Mouse (Mus musculus) liver, adult 2 months (tissue): ENCODE results near the gene Uqcr10. TPM values are rescaled to one million over a fixed set of nuclear protein-coding genes. Genes with fewer than 3 reads are reported as not detected.

Source experiments
- DNase-seq: peaks from one replicate; pipeline ENCODE4 v3.0.0-alpha.2; 2011; ENCODE audit warnings: low read depth, low spot score; ENCODE audit errors: extremely low read depth
- H3K27ac ChIP-seq: fragments of 200-500 bp; replicated peaks from 2 replicates; pipeline ENCODE4 v1.5.1; 2012; ENCODE audit warnings: low read depth, mild to moderate bottlenecking, control low read depth, inconsistent platforms, low read length; ENCODE audit not compliant: insufficient read depth
- H3K27me3 ChIP-seq: fragments of 200-500 bp; 2 replicates; pipeline ENCODE4 v1.6.1; 2012; ENCODE audit warnings: mild to moderate bottlenecking, moderate library complexity, low read length, inconsistent platforms; ENCODE audit not compliant: control insufficient read depth, insufficient read depth
- H3K36me3 ChIP-seq: fragments of 200-500 bp; 2 replicates; pipeline ENCODE4 v1.6.1; 2012; ENCODE audit warnings: low read length, inconsistent platforms; ENCODE audit not compliant: control insufficient read depth, insufficient read depth
- H3K4me1 ChIP-seq: fragments of 200-500 bp; 2 replicates; pipeline ENCODE4 v1.6.1; 2011; ENCODE audit warnings: low read length; ENCODE audit not compliant: control insufficient read depth, insufficient read depth
- H3K4me3 ChIP-seq: fragments of 200-500 bp; 2 replicates; pipeline ENCODE4 v1.5.1; 2011; ENCODE audit warnings: low read depth, mild to moderate bottlenecking, control low read depth, low read length, moderate library complexity; ENCODE audit not compliant: insufficient read depth
- H3K79me2 ChIP-seq: fragments of 200-500 bp; 2 replicates; pipeline ENCODE4 v1.6.1; 2012; ENCODE audit warnings: inconsistent platforms, mild to moderate bottlenecking, low read length, moderate library complexity; ENCODE audit not compliant: control insufficient read depth, insufficient read depth
- H3K9ac ChIP-seq: fragments of 200-500 bp; 2 replicates; pipeline ENCODE4 v1.6.1; 2012; ENCODE audit warnings: low read depth, mild to moderate bottlenecking, control low read depth, inconsistent platforms, low read length
- CTCF ChIP-seq: fragments of 200-500 bp; IDR thresholded peaks from 2 replicates; pipeline ENCODE4 v1.5.1; 2011; ENCODE audit warnings: low read depth, low read length, control low read depth
- POLR2A ChIP-seq: fragments of 200-500 bp; IDR thresholded peaks from 2 replicates; pipeline ENCODE4 v1.6.1; 2011; ENCODE audit warnings: low read length, control low read depth; ENCODE audit not compliant: insufficient read depth; ENCODE audit errors: extremely low read depth
- WGBS: fragments of 180-500 bp; shearing (Covaris S2); methylation state at CpG from one replicate; pipeline ENCODE4 v1.1.7; 2018; 5-methylcytosine and 5-hydroxymethylcytosine counted together
- polyA plus RNA-seq: library from polyadenylated mRNA; depleted of rRNA; stranded (reverse); fragments of >200 nt; gene quantifications from 2 replicates; pipeline ENCODE4 v1.2.3, GENCODE M21; 2012
- total RNA-seq: library from RNA; depleted of rRNA; stranded (reverse); fragments of >200 nt; gene quantifications from 2 replicates; pipeline ENCODE4 v1.2.3, GENCODE M21; 2014

Uqcr10 gene
- total and polyA plus RNA-seq, 2 experiments = 702 to 709 TPM

- H3K27me3 ChIP-seq = no peaks in the 10 kb centered on the region
- H3K4me1 ChIP-seq = peaks cover 14% of the 10 kb centered on the region
- TF ChIP-seq POLR2A = no peak
- no peak for TF ChIP-seq CTCF
- H3K27ac ChIP-seq = peak overlapping the region; percentile 32
- WGBS = 90% methylated on average over 1 of the region's 1 CpGs
- no peak overlapping the region for H3K4me3 ChIP-seq
- no peaks in the 10 kb centered on the region for H3K79me2 ChIP-seq
- H3K9ac ChIP-seq = no peak overlapping the region
- DNase-seq = peak; percentile 60
- peaks cover 2% of the 10 kb centered on the region; the same call in 1 of the 2 replicates for H3K36me3 ChIP-seq
Measured at GRCm38 (mm10) chr11:4674593-4674992, 29.5 kb downstream of the Uqcr10 start.

DNA sequence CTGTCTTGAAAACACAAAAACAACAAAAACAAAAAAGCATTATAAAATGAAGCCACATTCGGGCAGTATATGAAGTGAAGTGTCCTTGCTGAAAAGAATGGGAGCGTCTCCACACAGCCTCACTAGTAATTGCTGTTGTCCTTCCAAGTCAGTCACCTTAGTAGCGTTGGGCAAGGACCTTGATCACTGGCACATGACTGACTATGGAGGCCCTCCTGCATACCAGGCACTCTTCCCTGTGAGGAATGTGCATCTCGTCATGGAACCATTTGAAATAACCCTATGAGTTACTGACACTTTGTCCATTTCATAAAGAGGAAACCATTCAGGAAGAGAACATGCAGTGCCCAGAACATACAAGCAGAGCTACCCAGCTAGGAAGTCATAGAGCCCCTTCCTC is 32.4 kb downstream of the Uqcr10 start:
- no peak for TF ChIP-seq POLR2A
- TF ChIP-seq CTCF = no peak
- WGBS = 94% methylated on average over 4 of the region's 4 CpGs
- peaks cover 2% of the 10 kb centered on the region; the same call in 1 of the 2 replicates for H3K36me3 ChIP-seq

GRCm38 (mm10) chr11:4662496-4662878 is 41.7 kb downstream of the Uqcr10 start:
- no peak overlapping the region for H3K4me3 ChIP-seq
- H3K27me3 ChIP-seq = no peaks in the 10 kb centered on the region
- peaks cover 10% of the 10 kb centered on the region for H3K4me1 ChIP-seq
- no peak for DNase-seq
- WGBS = 98% methylated on average over 11 of the region's 11 CpGs
- TF ChIP-seq CTCF = no peak
- TF ChIP-seq POLR2A = no peak
- no peak overlapping the region for H3K27ac ChIP-seq
- H3K9ac ChIP-seq = no peak overlapping the region
- no peaks in the 10 kb centered on the region for H3K79me2 ChIP-seq
- peaks cover 17% of the 10 kb centered on the region for H3K36me3 ChIP-seq

More for the DNA sequence above, 32.4 kb downstream of the Uqcr10 start:
- DNase-seq = no peak
- H3K27ac ChIP-seq = no peak overlapping the region
- H3K4me3 ChIP-seq = no peak overlapping the region
- peaks cover 14% of the 10 kb centered on the region for H3K4me1 ChIP-seq
- no peak overlapping the region for H3K9ac ChIP-seq
- H3K79me2 ChIP-seq = no peaks in the 10 kb centered on the region
- no peaks in the 10 kb centered on the region for H3K27me3 ChIP-seq

- no peak for DNase-seq
- no peak overlapping the region for H3K9ac ChIP-seq
- TF ChIP-seq CTCF (no peak), POLR2A (no peak)
- no peak overlapping the region for H3K4me3 ChIP-seq
- peaks cover 17% of the 10 kb centered on the region for H3K36me3 ChIP-seq
- WGBS = 87% methylated on average over 10 of the region's 10 CpGs
- no peak overlapping the region for H3K27ac ChIP-seq
- no peaks in the 10 kb centered on the region for H3K27me3 ChIP-seq
- H3K79me2 ChIP-seq = no peaks in the 10 kb centered on the region
- peaks cover 10% of the 10 kb centered on the region for H3K4me1 ChIP-seq
Measured at GRCm38 (mm10) chr11:4661871-4662495, 42.2 kb downstream of the Uqcr10 start.

DNA sequence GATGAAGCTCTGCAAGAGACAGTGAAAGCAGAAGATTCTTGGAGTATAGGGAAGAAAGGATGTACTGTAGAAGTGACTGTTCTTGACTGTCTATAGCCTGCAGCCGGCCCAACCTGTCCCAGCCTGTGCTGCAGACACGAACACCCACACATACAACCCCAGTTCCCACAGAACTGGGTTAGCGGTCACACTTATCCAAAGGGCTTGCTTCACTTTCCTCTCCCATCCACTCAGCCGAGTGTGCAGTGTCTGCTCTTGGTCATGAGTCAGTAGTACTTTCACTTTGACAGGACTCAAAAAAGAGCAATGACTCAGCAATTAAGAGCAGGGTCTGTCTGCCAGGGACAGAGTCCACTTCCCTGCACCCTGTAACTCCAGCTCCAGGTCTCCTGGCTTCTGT is 42.8 kb downstream of the Uqcr10 start:
- peak; percentile 84 for DNase-seq
- no peaks in the 10 kb centered on the region for H3K79me2 ChIP-seq
- no peak overlapping the region for H3K4me3 ChIP-seq
- no peak overlapping the region for H3K9ac ChIP-seq
- H3K4me1 ChIP-seq = peaks cover 10% of the 10 kb centered on the region
- 25% methylated on average over 4 of the region's 4 CpGs for WGBS
- TF ChIP-seq CTCF = no peak
- H3K27ac ChIP-seq = peak overlapping the region; percentile 70
- no peaks in the 10 kb centered on the region for H3K27me3 ChIP-seq
- H3K36me3 ChIP-seq = peaks cover 17% of the 10 kb centered on the region

GRCm38 (mm10) chr11:4660309-4661025 is 43.7 kb downstream of the Uqcr10 start:
- peak; percentile 17 for DNase-seq
- WGBS = 74% methylated on average over 7 of the region's 7 CpGs
- Histone ChIP-seq H3K4me3 (no peak overlapping the region), H3K9ac (no peak overlapping the region), H3K27me3 (no peaks in the 10 kb centered on the region), H3K79me2 (no peaks in the 10 kb centered on the region), H3K4me1 (peaks cover 10% of the 10 kb centered on the region), H3K36me3 (peaks cover 17% of the 10 kb centered on the region), H3K27ac (peak overlapping the region; percentile 10; the same call in 1 of the 2 replicates)
- TF ChIP-seq POLR2A (no peak), CTCF (no peak)
